Mouse (Mus musculus): ENCODE data around the gene Ccp110. TPM values are rescaled to one million over a fixed set of nuclear protein-coding genes. Genes with fewer than 3 reads are reported as not detected.

Gene Ccp110
- polyA plus RNA-seq, 1 experiment from 2014 or later: 19.6 TPM

DNA sequence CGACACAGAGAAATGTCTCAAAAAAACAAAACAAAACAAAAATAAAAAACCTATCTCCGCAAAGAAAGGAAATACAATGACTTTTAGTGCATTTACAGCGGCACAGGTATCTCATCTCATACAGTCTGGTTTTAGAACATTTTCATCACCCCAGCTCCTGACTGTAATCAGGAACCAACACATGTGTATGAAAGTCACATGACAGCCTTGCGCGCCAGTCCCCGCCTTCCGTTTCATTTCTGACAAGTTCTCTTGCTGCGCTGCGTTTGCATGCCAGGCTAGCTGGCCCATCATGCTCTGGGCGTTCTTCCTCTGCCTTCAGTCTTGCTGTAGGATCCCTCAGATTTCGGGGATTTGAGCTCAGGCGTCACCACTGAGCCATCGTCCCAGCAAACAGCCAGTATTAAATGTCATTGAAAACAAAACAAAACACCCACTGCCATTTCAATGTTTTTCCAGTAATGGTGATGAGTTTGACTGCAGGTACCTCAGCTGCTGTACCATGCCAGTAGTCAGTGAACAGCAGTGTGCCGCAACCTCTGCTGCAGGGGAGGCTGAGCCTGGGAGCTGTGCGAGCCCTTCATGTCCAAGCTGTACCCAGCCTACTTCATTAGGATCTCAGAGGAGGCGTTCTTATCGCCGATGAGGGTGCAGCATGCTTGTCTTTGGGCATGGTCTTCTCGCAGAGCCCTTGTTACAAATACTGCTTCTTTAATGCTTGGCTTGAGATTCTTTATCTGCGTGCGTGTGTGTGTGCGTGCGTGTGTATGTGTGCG lies 44.3 kb downstream of the Ccp110 start:
- no peak overlapping the region for H3K4me3 ChIP-seq (ENCODE audit: low read depth, low read length)
- no peak for ATAC-seq (ENCODE audit: low read depth)
- peaks cover 40% of the 10 kb centered on the region for H3K36me3 ChIP-seq (ENCODE audit: control insufficient read depth, insufficient read depth, low read length)
- H3K4me2 ChIP-seq (ENCODE audit: low read depth, low read length): no peak overlapping the region
- no peak overlapping the region for H3K9ac ChIP-seq (replicated peaks; ENCODE audit: low read depth, low read length)
- H3K4me1 ChIP-seq (ENCODE audit: control insufficient read depth, insufficient read depth, low read length): no peaks in the 10 kb centered on the region
- H3K27me3 ChIP-seq (ENCODE audit: control insufficient read depth, insufficient read depth, low read length): no peaks in the 10 kb centered on the region
- H3K27ac ChIP-seq (ENCODE audit: low read depth, low read length): no peak overlapping the region
- no peaks in the 10 kb centered on the region for H3K9me3 ChIP-seq (ENCODE audit: control insufficient read depth, low read length)
- 95% methylated on average over 24 of the region's 24 CpGs for WGBS

DNA sequence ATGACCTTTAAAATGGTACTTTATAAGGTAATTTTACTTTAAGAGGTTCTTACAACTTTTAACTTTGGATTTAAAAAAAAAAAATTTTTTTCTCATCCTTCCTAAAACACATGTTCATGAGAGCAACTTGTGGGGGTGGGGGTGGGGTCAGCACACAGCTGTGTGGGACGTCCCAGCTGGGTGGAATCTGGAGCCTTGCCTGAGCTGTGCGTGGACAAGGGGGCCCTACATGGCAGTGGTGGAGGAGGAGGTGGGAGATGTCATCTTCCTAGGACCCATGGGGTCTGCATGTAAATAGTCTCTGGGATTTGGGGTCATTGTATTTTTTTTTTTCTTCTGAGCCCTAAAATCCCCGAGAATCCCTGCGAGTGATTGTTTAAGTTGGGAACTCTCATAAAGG lies 46.0 kb downstream of the Ccp110 start:
- no peak for ATAC-seq (ENCODE audit: low read depth)
- no peak overlapping the region for H3K4me3 ChIP-seq (ENCODE audit: low read depth, low read length)
- no peak overlapping the region for H3K9ac ChIP-seq (replicated peaks; ENCODE audit: low read depth, low read length)
- no peak overlapping the region for H3K27ac ChIP-seq (ENCODE audit: low read depth, low read length)
- H3K36me3 ChIP-seq (ENCODE audit: control insufficient read depth, insufficient read depth, low read length): peaks cover 49% of the 10 kb centered on the region
- no peaks in the 10 kb centered on the region for H3K4me1 ChIP-seq (ENCODE audit: control insufficient read depth, insufficient read depth, low read length)
- no peaks in the 10 kb centered on the region for H3K27me3 ChIP-seq (ENCODE audit: control insufficient read depth, insufficient read depth, low read length)
- no peaks in the 10 kb centered on the region for H3K9me3 ChIP-seq (ENCODE audit: control insufficient read depth, low read length)
- H3K4me2 ChIP-seq (ENCODE audit: low read depth, low read length): no peak overlapping the region
- 24% methylated on average over 4 of the region's 4 CpGs for WGBS

- Histone ChIP-seq H3K4me1 (ENCODE audit: control insufficient read depth, insufficient read depth, low read length) (no peaks in the 10 kb centered on the region), H3K9ac (replicated peaks; ENCODE audit: low read depth, low read length) (no peak overlapping the region), H3K36me3 (ENCODE audit: control insufficient read depth, insufficient read depth, low read length) (peaks cover 49% of the 10 kb centered on the region), H3K4me2 (ENCODE audit: low read depth, low read length) (no peak overlapping the region), H3K9me3 (ENCODE audit: control insufficient read depth, low read length) (no peaks in the 10 kb centered on the region), H3K27me3 (ENCODE audit: control insufficient read depth, insufficient read depth, low read length) (no peaks in the 10 kb centered on the region), H3K27ac (ENCODE audit: low read depth, low read length) (no peak overlapping the region), H3K4me3 (ENCODE audit: low read depth, low read length) (no peak overlapping the region)
- WGBS: 52% methylated on average over 5 of the region's 5 CpGs
- ATAC-seq (ENCODE audit: low read depth): no peak
Observed at GRCm38 (mm10) chr7:118759372-118759771, 47.0 kb downstream of the Ccp110 start.

DNA sequence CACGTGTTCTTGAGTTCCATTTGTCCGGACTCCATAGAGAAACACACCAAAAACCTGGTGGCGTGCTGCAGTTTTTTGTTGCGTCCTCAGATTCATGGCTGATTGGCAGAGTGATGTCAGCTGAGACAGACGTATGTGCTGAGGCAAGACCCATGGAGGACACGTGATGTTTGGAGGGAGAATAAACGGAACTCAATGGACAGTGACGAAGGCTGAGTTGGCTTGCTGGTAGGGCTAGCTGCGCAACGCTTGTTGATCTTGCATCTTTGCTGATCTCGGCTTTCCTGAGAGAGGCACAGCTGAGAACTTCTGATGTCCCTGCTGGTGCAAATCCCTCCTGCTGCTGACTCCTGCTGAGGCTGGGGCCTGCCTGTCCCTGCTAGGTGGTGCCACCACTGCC lies 51.6 kb downstream of the Ccp110 start:
- H3K9me3 ChIP-seq (ENCODE audit: control insufficient read depth, low read length): no peaks in the 10 kb centered on the region
- H3K27me3 ChIP-seq (ENCODE audit: control insufficient read depth, insufficient read depth, low read length): no peaks in the 10 kb centered on the region
- H3K9ac ChIP-seq (replicated peaks; ENCODE audit: low read depth, low read length): no peak overlapping the region
- no peak overlapping the region for H3K4me3 ChIP-seq (ENCODE audit: low read depth, low read length)
- no peak overlapping the region for H3K27ac ChIP-seq (ENCODE audit: low read depth, low read length)
- ATAC-seq (ENCODE audit: low read depth): no peak
- WGBS: 88% methylated on average over 11 of the region's 11 CpGs
- H3K4me1 ChIP-seq (ENCODE audit: control insufficient read depth, insufficient read depth, low read length): no peaks in the 10 kb centered on the region
- H3K4me2 ChIP-seq (ENCODE audit: low read depth, low read length): no peak overlapping the region
- peaks cover 34% of the 10 kb centered on the region; the same call in 1 of the 2 replicates for H3K36me3 ChIP-seq (ENCODE audit: control insufficient read depth, insufficient read depth, low read length)

GRCm38 (mm10) chr7:118764725-118765124 lies 52.4 kb downstream of the Ccp110 start:
- no peak for ATAC-seq (ENCODE audit: low read depth)
- H3K4me2 ChIP-seq (ENCODE audit: low read depth, low read length): no peak overlapping the region
- H3K9ac ChIP-seq (replicated peaks; ENCODE audit: low read depth, low read length): no peak overlapping the region
- H3K9me3 ChIP-seq (ENCODE audit: control insufficient read depth, low read length): no peaks in the 10 kb centered on the region
- H3K27ac ChIP-seq (ENCODE audit: low read depth, low read length): no peak overlapping the region
- H3K4me1 ChIP-seq (ENCODE audit: control insufficient read depth, insufficient read depth, low read length): no peaks in the 10 kb centered on the region
- WGBS: 87% methylated on average over 14 of the region's 14 CpGs
- no peak overlapping the region for H3K4me3 ChIP-seq (ENCODE audit: low read depth, low read length)
- peaks cover 33% of the 10 kb centered on the region; the same call in 1 of the 2 replicates for H3K36me3 ChIP-seq (ENCODE audit: control insufficient read depth, insufficient read depth, low read length)
- H3K27me3 ChIP-seq (ENCODE audit: control insufficient read depth, insufficient read depth, low read length): no peaks in the 10 kb centered on the region

DNA sequence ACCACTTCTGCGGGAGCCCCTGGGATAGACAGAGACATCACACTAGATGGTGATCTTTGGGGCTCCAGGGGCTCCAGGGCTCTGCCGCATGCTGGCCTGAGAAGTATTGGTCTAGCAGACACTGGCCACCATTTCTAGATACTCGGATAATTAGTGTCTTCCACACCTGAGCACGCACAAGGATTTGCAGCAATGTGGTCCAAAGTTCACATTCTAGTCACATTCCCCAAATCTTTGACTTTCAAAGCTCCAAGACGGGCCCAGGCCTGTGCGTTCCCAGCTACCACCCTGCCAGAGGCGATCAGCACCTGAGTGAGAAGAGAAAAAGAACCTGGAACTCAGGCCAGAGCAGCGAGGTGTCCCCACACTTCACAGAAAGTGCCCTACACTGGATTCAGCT lies 53.3 kb downstream of the Ccp110 start:
- Histone ChIP-seq H3K4me1 (ENCODE audit: control insufficient read depth, insufficient read depth, low read length) (no peaks in the 10 kb centered on the region), H3K9me3 (ENCODE audit: control insufficient read depth, low read length) (no peaks in the 10 kb centered on the region), H3K27me3 (ENCODE audit: control insufficient read depth, insufficient read depth, low read length) (no peaks in the 10 kb centered on the region), H3K27ac (ENCODE audit: low read depth, low read length) (no peak overlapping the region), H3K9ac (replicated peaks; ENCODE audit: low read depth, low read length) (no peak overlapping the region), H3K4me3 (ENCODE audit: low read depth, low read length) (no peak overlapping the region), H3K36me3 (ENCODE audit: control insufficient read depth, insufficient read depth, low read length) (peaks cover 26% of the 10 kb centered on the region; the same call in 1 of the 2 replicates), H3K4me2 (ENCODE audit: low read depth, low read length) (no peak overlapping the region)
- WGBS: 71% methylated on average over 8 of the region's 8 CpGs
- ATAC-seq (ENCODE audit: low read depth): no peak

- Histone ChIP-seq H3K9ac (replicated peaks; ENCODE audit: low read depth, low read length) (no peak overlapping the region), H3K4me1 (ENCODE audit: control insufficient read depth, insufficient read depth, low read length) (no peaks in the 10 kb centered on the region), H3K36me3 (ENCODE audit: control insufficient read depth, insufficient read depth, low read length) (peaks cover 23% of the 10 kb centered on the region; the same call in 1 of the 2 replicates), H3K27me3 (ENCODE audit: control insufficient read depth, insufficient read depth, low read length) (no peaks in the 10 kb centered on the region), H3K27ac (ENCODE audit: low read depth, low read length) (0 out of 2 replicates have a peak overlapping the region, but pooled peaks have one; percentile 34), H3K9me3 (ENCODE audit: control insufficient read depth, low read length) (no peaks in the 10 kb centered on the region), H3K4me3 (ENCODE audit: low read depth, low read length) (no peak overlapping the region), H3K4me2 (ENCODE audit: low read depth, low read length) (no peak overlapping the region; the same call in 1 of the 2 replicates)
- WGBS: 43% methylated on average over 18 of the region's 18 CpGs
- peak; percentile 83 for ATAC-seq (ENCODE audit: low read depth)
Observed at GRCm38 (mm10) chr7:118766119-118766833, 53.9 kb downstream of the Ccp110 start.

DNA sequence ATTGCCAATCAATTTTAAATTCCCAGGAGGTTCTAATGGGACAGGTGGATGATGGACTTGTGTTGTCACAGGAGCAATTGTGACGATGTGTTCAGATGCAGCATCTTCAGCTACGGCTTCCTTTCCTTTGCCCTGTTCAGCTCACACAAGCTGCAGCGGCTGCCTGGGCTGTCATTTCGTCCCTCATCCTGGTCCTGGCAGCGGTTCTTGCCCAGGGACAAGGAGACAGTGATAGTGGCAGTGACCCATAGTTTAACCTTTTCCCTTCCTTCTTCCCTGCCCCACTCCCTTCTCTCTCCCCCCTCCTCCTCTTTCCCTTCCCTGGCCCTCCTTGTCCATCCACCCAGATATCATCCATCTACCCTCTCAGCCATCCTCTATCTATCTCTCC lies 54.5 kb downstream of the Ccp110 start:
- Histone ChIP-seq H3K27me3 (ENCODE audit: control insufficient read depth, insufficient read depth, low read length) (no peaks in the 10 kb centered on the region), H3K4me3 (ENCODE audit: low read depth, low read length) (no peak overlapping the region), H3K27ac (ENCODE audit: low read depth, low read length) (0 out of 2 replicates have a peak overlapping the region, but pooled peaks have one; percentile 34), H3K4me1 (ENCODE audit: control insufficient read depth, insufficient read depth, low read length) (no peaks in the 10 kb centered on the region), H3K9ac (replicated peaks; ENCODE audit: low read depth, low read length) (no peak overlapping the region), H3K36me3 (ENCODE audit: control insufficient read depth, insufficient read depth, low read length) (peaks cover 19% of the 10 kb centered on the region; the same call in 1 of the 2 replicates), H3K4me2 (ENCODE audit: low read depth, low read length) (no peak overlapping the region), H3K9me3 (ENCODE audit: control insufficient read depth, low read length) (no peaks in the 10 kb centered on the region)
- WGBS: 66% methylated on average over 5 of the region's 5 CpGs
- peak; percentile 30; the same call in 1 of the 2 replicates for ATAC-seq (ENCODE audit: low read depth)

GRCm38 (mm10) chr7:118769208-118769607 lies 56.9 kb downstream of the Ccp110 start:
- Histone ChIP-seq H3K9ac (replicated peaks; ENCODE audit: low read depth, low read length) (no peak overlapping the region), H3K4me2 (ENCODE audit: low read depth, low read length) (no peak overlapping the region), H3K27me3 (ENCODE audit: control insufficient read depth, insufficient read depth, low read length) (no peaks in the 10 kb centered on the region), H3K4me3 (ENCODE audit: low read depth, low read length) (no peak overlapping the region), H3K9me3 (ENCODE audit: control insufficient read depth, low read length) (no peaks in the 10 kb centered on the region), H3K27ac (ENCODE audit: low read depth, low read length) (no peak overlapping the region), H3K4me1 (ENCODE audit: control insufficient read depth, insufficient read depth, low read length) (no peaks in the 10 kb centered on the region), H3K36me3 (ENCODE audit: control insufficient read depth, insufficient read depth, low read length) (0 out of 2 replicates have a peak, but pooled peaks cover 1% of the 10 kb centered on the region)
- no peak for ATAC-seq (ENCODE audit: low read depth)
- 90% methylated on average over 8 of the region's 8 CpGs for WGBS
